Mouse (Mus musculus) intestine, embryonic 15.5 days (tissue): Measurements from ENCODE around the gene Raver2. TPM values are rescaled to one million over a fixed set of nuclear protein-coding genes. Genes with fewer than 3 reads are reported as not detected.
A peak's percentile ranks its signal among the peaks of the same experiment; 100 is the strongest.

Experiments used
- ATAC-seq: fragments of 200-750 bp; cut with Nextera tagmentation; 2 replicates; pipeline ENCODE4 v1.8.0; 2017; ENCODE audit warnings: moderate TSS enrichment, moderate library complexity
- H3K27ac ChIP-seq: fragments of 300-500 bp; sonication (generic); 2 replicates; pipeline ENCODE4 v1.5.1; 2015; ENCODE audit warnings: mild to moderate bottlenecking, inconsistent platforms
- H3K27me3 ChIP-seq: fragments of 300-500 bp; sonication (generic); replicated peaks from 2 replicates; pipeline ENCODE4 v1.6.1; 2015; ENCODE audit warnings: inconsistent platforms
- H3K36me3 ChIP-seq: fragments of 300-500 bp; sonication (generic); 2 replicates; pipeline ENCODE4 v1.6.1; 2015; ENCODE audit warnings: inconsistent platforms
- H3K4me1 ChIP-seq: fragments of 300-500 bp; sonication (generic); replicated peaks from 2 replicates; pipeline ENCODE4 v1.6.1; 2015; ENCODE audit warnings: inconsistent platforms
- H3K4me2 ChIP-seq: fragments of 300-500 bp; sonication (generic); replicated peaks from 2 replicates; pipeline ENCODE4 v1.6.1; 2015; ENCODE audit warnings: mild to moderate bottlenecking, inconsistent platforms
- H3K4me3 ChIP-seq: fragments of 300-500 bp; sonication (generic); replicated peaks from 2 replicates; pipeline ENCODE4 v1.5.1; 2015; ENCODE audit warnings: inconsistent platforms
- H3K9ac ChIP-seq: fragments of 300-500 bp; sonication (generic); 2 replicates; pipeline ENCODE4 v1.6.1; 2015; ENCODE audit warnings: inconsistent platforms
- H3K9me3 ChIP-seq: fragments of 300-500 bp; sonication (generic); 2 replicates; pipeline ENCODE4 v1.6.1; 2016; ENCODE audit warnings: inconsistent platforms
- WGBS: fragments of 180-500 bp; shearing (Covaris S2); methylation state at CpG from one replicate; pipeline ENCODE4 v1.1.7; 2015; 5-methylcytosine and 5-hydroxymethylcytosine counted together
- polyA plus RNA-seq: library from polyadenylated mRNA; unstranded; fragments of >200 nt; fragmentation: Nextera tagmentation; extraction: Ambion mirVana; gene quantifications from 2 replicates; pipeline ENCODE4 v1.2.1, GENCODE M21; 2015

Raver2 gene
- polyA plus RNA-seq = 6.0 and 6.6 TPM in 2 replicates

DNA sequence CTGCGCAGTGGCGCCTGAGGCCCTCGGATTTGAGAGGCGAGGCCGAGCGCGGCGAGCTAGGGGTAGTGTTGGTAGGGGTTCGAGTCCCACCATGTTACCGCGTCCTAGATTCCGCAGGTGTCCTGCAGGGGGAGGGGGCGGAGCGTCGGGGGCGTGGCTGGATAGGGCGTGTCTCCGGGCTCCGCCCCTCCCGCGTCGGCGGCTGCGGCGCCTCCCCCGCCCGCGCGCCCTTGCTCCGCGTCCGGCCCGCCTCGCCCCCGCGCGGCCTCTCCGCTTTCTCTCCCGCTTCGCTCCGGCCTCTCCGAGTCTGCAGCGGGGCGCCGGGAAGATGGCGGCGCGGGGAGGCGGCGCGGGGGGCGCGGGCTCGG is at the start of gene Raver2:
TSS of gene Raver2 (plus strand) at position 198 of the 368 bp plus-strand sequence.
- H3K4me1 ChIP-seq = 0 out of 2 replicates have a peak, but pooled peaks cover 8% of the 10 kb centered on the region
- peak within 1 kb of the TSS; percentile 62 for H3K9ac ChIP-seq
- no peaks in the 10 kb centered on the region for H3K27me3 ChIP-seq
- peak; percentile 91 for ATAC-seq
- no peaks in the 10 kb centered on the region for H3K9me3 ChIP-seq
- H3K4me2 ChIP-seq = peak within 1 kb of the TSS; percentile 96
- peak within 1 kb of the TSS; percentile 80 for H3K4me3 ChIP-seq
- H3K36me3 ChIP-seq = no peaks in the 10 kb centered on the region
- WGBS = 1% methylated on average over 51 of the region's 54 CpGs
- 0 out of 2 replicates have a peak within 1 kb of the TSS, but pooled peaks have one; percentile 51 for H3K27ac ChIP-seq

DNA sequence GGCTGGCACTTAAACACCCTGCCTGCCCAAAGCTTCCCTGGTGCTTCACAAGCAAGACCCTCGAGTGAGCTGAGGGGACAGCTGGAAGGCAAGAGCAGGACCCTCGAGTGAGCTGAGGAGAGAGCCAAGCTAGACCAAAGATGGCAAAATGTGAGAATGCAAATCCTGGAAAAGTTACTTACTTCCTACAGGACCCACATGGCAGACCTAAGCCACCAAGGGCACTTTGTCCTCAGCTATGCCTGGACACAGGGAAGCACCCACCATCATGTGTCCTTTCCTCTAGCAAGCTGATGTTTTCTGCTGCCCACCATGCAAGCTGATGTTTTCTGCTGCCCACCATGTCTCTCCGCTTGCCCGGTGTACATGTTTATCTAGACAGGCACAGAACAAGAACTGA is 48.2 kb upstream of the Raver2 start, which contains the start of gene Gm10577:
TSS of gene Gm10577 (minus strand) at position 101 of the 400 bp plus-strand sequence.
- no peaks in the 10 kb centered on the region for H3K36me3 ChIP-seq
- no peak within 1 kb of the TSS for H3K4me2 ChIP-seq
- no peak within 1 kb of the TSS for H3K27ac ChIP-seq
- 81% methylated on average over 4 of the region's 4 CpGs for WGBS
- no peaks in the 10 kb centered on the region for H3K27me3 ChIP-seq
- H3K4me3 ChIP-seq = no peak within 1 kb of the TSS
- H3K9me3 ChIP-seq = no peaks in the 10 kb centered on the region
- H3K4me1 ChIP-seq = no peaks in the 10 kb centered on the region
- ATAC-seq = no peak
- H3K9ac ChIP-seq = no peak within 1 kb of the TSS

DNA sequence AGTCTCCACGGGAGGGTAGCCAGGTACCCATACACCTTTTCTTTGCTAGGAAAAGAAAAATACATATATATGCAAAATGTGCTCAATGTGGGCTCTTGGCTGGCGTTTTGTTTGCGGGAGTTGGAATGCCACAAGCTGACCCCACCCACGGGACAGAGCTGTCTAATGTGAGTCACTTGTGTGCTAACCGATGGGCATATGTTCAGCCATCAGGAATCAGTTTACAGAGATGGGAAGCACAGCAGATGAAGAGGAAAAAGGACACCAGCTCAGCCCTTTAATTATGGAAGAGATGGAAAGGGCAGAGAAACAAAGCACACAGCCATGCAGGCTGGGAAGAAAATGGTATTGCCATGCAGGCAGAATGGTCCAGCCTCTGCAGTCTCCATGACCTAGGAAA is 42.2 kb upstream of the Raver2 start:
- Histone ChIP-seq H3K9me3 (no peaks in the 10 kb centered on the region), H3K9ac (no peak overlapping the region), H3K36me3 (no peaks in the 10 kb centered on the region), H3K4me3 (no peak overlapping the region), H3K27me3 (no peaks in the 10 kb centered on the region), H3K27ac (no peak overlapping the region), H3K4me2 (no peak overlapping the region), H3K4me1 (no peaks in the 10 kb centered on the region)
- no peak for ATAC-seq
- 74% methylated on average over 5 of the region's 5 CpGs for WGBS

DNA sequence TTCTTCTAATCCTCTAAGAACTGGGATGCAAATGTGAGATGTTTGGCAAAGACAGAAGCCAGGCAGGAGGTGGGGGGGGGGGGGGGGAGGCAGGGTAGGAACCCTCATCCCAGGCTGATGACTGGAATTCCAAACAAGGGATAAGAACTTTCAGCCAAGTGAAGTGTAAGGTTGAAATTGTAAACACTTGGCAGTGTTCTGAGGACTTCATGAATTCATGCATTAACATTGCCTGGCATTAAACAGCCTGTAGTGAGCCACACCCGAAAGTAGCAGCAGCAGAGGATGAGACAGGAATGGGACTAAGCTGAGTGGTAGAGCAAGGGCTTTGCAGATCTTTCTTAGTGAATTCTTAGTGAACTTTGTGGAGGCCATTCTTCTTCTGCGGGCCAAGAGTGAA is 41.8 kb upstream of the Raver2 start:
- 69% methylated on average over 2 of the region's 2 CpGs for WGBS
- Histone ChIP-seq H3K27ac (no peak overlapping the region), H3K4me1 (no peaks in the 10 kb centered on the region), H3K27me3 (no peaks in the 10 kb centered on the region), H3K9me3 (no peaks in the 10 kb centered on the region), H3K36me3 (no peaks in the 10 kb centered on the region), H3K9ac (no peak overlapping the region), H3K4me2 (no peak overlapping the region), H3K4me3 (no peak overlapping the region)
- ATAC-seq = no peak

DNA sequence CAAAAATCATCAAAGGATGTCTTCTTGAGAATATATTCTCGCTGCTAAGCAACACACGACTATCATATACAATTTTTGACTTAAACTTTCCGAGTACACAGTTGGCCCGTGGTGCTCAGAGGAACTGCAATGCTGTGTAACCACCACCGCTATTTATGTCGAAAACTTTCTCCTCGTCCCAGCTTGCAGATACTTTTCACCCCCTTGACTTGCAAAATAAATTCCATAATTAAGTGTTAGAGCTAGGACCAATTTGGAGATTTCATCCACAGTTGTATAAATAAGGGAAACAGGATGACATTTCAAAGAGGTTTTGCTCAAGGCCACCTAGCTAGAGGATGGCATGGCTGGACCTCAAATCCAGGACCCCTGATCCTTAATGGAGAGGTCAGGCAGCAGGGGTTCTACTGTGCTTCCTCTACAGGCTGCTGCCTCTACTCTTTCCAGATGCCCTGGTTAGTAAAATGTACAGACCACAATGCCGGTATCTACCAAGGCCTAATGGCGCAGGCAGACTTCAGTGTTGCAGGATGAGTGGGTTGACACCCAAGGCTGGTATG is 40.9 kb upstream of the Raver2 start:
- 91% methylated on average over 9 of the region's 9 CpGs for WGBS
- no peaks in the 10 kb centered on the region for H3K9me3 ChIP-seq
- no peak for ATAC-seq

DNA sequence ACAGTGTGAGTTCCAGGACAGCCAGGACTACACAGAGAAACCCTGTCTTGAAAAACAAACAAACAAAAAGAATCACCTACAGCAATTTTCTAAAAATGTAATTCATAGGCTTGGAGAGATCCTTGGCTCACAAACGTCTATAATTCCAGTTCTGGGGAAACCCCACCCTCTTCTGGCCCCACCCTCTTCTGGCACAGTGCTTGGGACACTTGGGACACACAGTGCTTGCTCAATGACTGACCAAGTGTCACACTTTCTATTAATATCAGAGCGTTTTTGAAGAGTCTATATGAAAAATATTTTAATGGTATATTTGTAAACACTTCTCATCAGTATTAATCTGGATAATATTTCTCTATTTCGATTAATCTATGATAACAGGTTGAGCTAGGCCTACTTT is 35.7 kb upstream of the Raver2 start:
- H3K4me2 ChIP-seq = no peak overlapping the region
- no peaks in the 10 kb centered on the region for H3K27me3 ChIP-seq
- H3K9me3 ChIP-seq = no peaks in the 10 kb centered on the region
- no peak for ATAC-seq
- no peaks in the 10 kb centered on the region for H3K4me1 ChIP-seq
- WGBS = 76% methylated on average over 3 of the region's 3 CpGs
- H3K27ac ChIP-seq = no peak overlapping the region
- H3K9ac ChIP-seq = no peak overlapping the region
- no peak overlapping the region for H3K4me3 ChIP-seq
- H3K36me3 ChIP-seq = no peaks in the 10 kb centered on the region

More for the DNA sequence above, 40.9 kb upstream of the Raver2 start:
- H3K27me3 ChIP-seq = no peaks in the 10 kb centered on the region
- H3K4me1 ChIP-seq = no peaks in the 10 kb centered on the region
- H3K9ac ChIP-seq = no peak overlapping the region
- H3K4me3 ChIP-seq = no peak overlapping the region
- no peak overlapping the region for H3K4me2 ChIP-seq
- H3K27ac ChIP-seq = no peak overlapping the region
- H3K36me3 ChIP-seq = no peaks in the 10 kb centered on the region

DNA sequence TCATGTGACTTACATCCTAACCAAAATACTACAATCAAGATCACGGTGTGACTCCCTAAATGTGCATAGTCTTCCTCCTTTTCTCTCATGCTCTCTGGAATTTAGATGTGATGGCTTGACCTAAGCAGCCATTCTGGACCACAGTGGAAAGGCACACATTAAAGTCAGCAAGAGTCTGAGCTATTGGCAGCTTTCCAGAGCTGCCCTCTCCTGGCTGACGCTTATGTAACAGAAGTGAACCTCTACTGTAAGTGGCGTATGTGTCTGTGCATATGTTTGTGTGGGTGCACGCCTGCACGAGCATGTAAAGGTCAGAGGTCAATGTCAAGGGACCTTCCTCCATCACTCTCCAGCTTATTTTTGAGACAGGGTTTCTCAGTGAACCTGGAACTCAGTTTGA is 33.7 kb upstream of the Raver2 start:
- no peak for ATAC-seq
- no peaks in the 10 kb centered on the region for H3K4me1 ChIP-seq
- H3K4me2 ChIP-seq = no peak overlapping the region
- H3K9me3 ChIP-seq = no peaks in the 10 kb centered on the region
- no peaks in the 10 kb centered on the region for H3K27me3 ChIP-seq
- 68% methylated on average over 5 of the region's 5 CpGs for WGBS
- no peaks in the 10 kb centered on the region for H3K36me3 ChIP-seq
- no peak overlapping the region for H3K9ac ChIP-seq
- no peak overlapping the region for H3K27ac ChIP-seq
- no peak overlapping the region for H3K4me3 ChIP-seq

DNA sequence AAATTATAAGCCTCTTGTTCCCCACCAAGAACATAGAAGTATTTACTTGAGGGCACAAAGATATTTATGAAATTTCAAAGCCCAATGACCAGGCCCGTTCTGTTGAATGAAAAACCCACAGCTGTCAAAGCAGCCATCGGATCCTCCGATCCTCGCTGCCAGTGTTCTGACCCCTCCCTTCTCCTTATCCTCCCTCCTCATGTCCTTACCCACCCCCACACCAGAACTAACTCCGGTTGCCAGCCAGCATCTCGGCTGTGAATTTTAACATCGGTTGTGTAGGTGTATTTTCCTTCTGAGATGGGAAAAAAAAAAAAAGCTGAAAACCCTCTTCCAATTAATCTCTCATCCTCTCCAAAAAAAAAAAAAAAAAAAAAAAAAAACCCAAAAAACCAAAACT is 31.6 kb upstream of the Raver2 start:
- H3K4me3 ChIP-seq = no peak overlapping the region
- H3K9me3 ChIP-seq = no peaks in the 10 kb centered on the region
- H3K27ac ChIP-seq = no peak overlapping the region
- no peak overlapping the region for H3K4me2 ChIP-seq
- 76% methylated on average over 7 of the region's 7 CpGs for WGBS
- no peaks in the 10 kb centered on the region for H3K27me3 ChIP-seq
- H3K36me3 ChIP-seq = no peaks in the 10 kb centered on the region
- no peak for ATAC-seq
- no peak overlapping the region for H3K9ac ChIP-seq
- no peaks in the 10 kb centered on the region for H3K4me1 ChIP-seq

DNA sequence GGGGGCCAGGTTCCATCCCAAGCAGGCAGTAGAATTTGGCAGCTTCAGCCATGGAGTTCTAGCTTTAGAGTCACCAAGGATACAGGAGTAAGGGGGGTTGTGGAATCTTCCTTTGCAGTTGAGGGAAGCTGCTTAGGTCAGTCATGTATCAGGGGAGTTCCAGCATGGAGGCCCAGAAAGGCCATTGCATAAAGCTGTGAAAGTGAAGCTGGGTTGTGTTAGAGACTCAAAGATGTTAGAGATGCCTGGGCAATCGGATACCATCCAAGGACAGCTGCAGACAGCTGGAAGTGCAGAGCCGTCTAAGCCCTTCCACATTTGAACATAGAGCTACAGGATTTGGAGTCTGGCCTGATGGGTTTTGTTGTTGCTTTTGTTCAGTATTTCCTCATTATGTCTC is 25.1 kb upstream of the Raver2 start:
- Histone ChIP-seq H3K9ac (no peak overlapping the region), H3K27ac (no peak overlapping the region), H3K36me3 (no peaks in the 10 kb centered on the region), H3K4me3 (no peak overlapping the region), H3K9me3 (no peaks in the 10 kb centered on the region), H3K4me1 (no peaks in the 10 kb centered on the region), H3K27me3 (no peaks in the 10 kb centered on the region), H3K4me2 (no peak overlapping the region)
- WGBS = 58% methylated on average over 2 of the region's 2 CpGs
- ATAC-seq = no peak

DNA sequence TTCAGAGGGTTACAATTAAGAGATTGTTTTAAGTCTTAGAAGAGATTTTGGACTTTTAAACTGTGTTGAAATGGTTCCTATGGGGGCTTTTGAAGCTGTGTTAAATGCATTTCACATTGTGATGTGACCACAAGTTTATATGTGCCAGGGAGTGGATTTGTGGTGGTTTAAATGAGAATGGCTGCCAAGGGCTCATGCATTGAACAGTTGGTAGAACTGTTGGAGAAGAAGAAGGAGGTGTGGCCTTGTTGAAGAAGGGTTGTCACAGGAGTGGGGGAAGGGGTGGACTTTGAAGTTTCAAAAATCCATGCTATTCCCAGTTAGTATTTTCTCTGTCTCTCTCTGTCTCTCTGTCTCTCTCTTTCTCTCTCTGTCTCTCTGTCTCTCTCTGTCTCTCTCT is 24.6 kb upstream of the Raver2 start:
- Histone ChIP-seq H3K36me3 (no peaks in the 10 kb centered on the region), H3K4me2 (no peak overlapping the region), H3K4me1 (no peaks in the 10 kb centered on the region), H3K9me3 (no peaks in the 10 kb centered on the region), H3K4me3 (no peak overlapping the region), H3K27ac (no peak overlapping the region), H3K9ac (no peak overlapping the region), H3K27me3 (no peaks in the 10 kb centered on the region)
- no peak for ATAC-seq

DNA sequence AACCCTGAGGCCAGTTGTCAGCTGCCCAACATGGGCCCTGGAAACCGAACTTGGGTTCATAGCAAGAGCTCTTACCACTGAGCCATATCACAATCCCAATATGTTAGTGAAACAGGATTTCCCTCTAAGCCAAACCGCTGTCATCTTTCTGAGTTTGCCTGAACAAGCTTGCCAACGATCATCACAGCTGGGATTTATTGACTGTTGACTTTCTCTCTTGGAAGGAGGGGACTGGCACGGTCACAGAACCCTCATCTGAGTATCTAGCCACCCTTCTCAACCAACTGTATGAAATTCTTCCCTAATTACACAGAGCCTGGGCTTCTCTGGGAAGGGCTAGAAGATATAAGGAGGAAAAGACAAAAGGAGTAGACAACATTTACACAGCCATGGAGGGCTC is 22.2 kb upstream of the Raver2 start:
- no peaks in the 10 kb centered on the region for H3K9me3 ChIP-seq
- 50% methylated on average over 4 of the region's 4 CpGs for WGBS
- no peak overlapping the region for H3K27ac ChIP-seq
- H3K4me2 ChIP-seq = no peak overlapping the region
- no peak overlapping the region for H3K9ac ChIP-seq
- H3K4me3 ChIP-seq = no peak overlapping the region
- no peaks in the 10 kb centered on the region for H3K36me3 ChIP-seq
- no peak for ATAC-seq
- H3K4me1 ChIP-seq = no peaks in the 10 kb centered on the region
- no peaks in the 10 kb centered on the region for H3K27me3 ChIP-seq

DNA sequence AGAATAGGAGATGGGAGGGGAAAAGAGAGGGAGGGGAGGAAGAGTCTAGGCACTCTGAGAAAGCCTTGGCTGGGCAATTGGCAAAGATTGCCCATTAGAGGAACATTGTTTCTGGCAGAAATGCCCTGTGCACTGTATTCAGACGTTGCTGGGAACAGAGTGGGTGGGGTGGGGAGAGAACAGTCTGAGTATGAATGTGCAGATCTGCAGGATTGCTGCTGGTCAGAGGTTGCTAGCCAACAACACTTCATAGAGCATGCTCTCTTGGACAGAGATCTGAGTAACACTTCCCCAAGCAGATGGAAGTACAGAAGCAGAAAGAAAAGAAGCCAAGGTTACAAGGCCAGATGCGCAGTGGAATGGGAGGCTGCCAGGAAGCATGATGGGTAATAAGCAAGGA is 6.6 kb upstream of the Raver2 start:
- 76% methylated on average over 2 of the region's 2 CpGs for WGBS
- H3K9ac ChIP-seq = no peak overlapping the region
- no peak overlapping the region for H3K4me3 ChIP-seq
- no peaks in the 10 kb centered on the region for H3K27me3 ChIP-seq
- no peaks in the 10 kb centered on the region for H3K36me3 ChIP-seq
- no peak for ATAC-seq
- H3K4me1 ChIP-seq = no peaks in the 10 kb centered on the region
- no peaks in the 10 kb centered on the region for H3K9me3 ChIP-seq
- H3K4me2 ChIP-seq = no peak overlapping the region
- no peak overlapping the region for H3K27ac ChIP-seq

DNA sequence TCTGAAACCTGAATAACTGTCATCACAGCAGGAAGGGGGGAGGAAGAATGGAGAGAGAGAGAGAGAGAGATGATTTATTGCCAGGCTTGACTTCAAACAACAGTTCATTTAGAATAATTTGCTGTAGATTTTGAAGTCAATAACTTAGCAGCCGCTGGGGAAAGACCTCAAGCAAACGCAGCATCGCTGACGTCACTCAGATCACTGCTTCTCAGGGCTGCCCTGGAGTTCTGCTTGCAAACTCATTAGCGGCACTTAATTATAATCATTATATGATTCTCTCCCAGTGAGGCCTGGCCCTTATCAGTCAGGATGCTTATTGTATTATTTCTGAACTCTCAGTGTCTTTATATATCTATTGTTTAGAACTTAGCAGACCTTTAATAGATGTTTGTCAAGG is 2.4 kb upstream of the Raver2 start:
- Histone ChIP-seq H3K4me1 (0 out of 2 replicates have a peak, but pooled peaks cover 8% of the 10 kb centered on the region), H3K4me3 (no peak overlapping the region), H3K36me3 (no peaks in the 10 kb centered on the region), H3K4me2 (no peak overlapping the region), H3K9ac (no peak overlapping the region), H3K27me3 (no peaks in the 10 kb centered on the region), H3K9me3 (no peaks in the 10 kb centered on the region), H3K27ac (no peak overlapping the region)
- 44% methylated on average over 5 of the region's 5 CpGs for WGBS
- no peak for ATAC-seq
